Mouse (Mus musculus): ENCODE results near the gene Asrgl1. TPM values are rescaled to one million over a fixed set of nuclear protein-coding genes. Genes with fewer than 3 reads are reported as not detected.
"Not testable (repeated sequence)": the region's sequence is repeated elsewhere in the genome, so short reads cannot be mapped to it uniquely, and the experiment has no call there.

Gene Asrgl1
- 22.7 and 25.3 TPM in 2 replicates for polyA plus RNA-seq (2014; fragmentation: Nextera tagmentation; extraction: Ambion mirVana)

GRCm38 (mm10) chr19:9135512-9136331, at the start of gene Asrgl1:
TSS of gene Asrgl1 (minus strand) at chr19:9135636.
- no peaks in the 10 kb centered on the region for H3K27me3 ChIP-seq (ENCODE audit: control insufficient read depth, insufficient read depth, low read length)
- H3K27ac ChIP-seq (ENCODE audit: low read depth, low read length), result no peak within 1 kb of the TSS
- DNase-seq (ENCODE audit: low spot score) (peak; percentile 95), ATAC-seq (replicated peaks; ENCODE audit: low FRiP score) (peak; percentile 98)
- 12% methylated on average over 31 of the region's 31 CpGs for WGBS
- peaks cover 5% of the 10 kb centered on the region; the same call in 1 of the 2 replicates for H3K4me1 ChIP-seq (replicated peaks; ENCODE audit: control insufficient read depth, insufficient read depth, low read length)
- H3K4me3 ChIP-seq (ENCODE audit: low read depth, low read length), result peak within 1 kb of the TSS; percentile 65
- H3K36me3 ChIP-seq (ENCODE audit: control insufficient read depth, insufficient read depth, low read length), result no peaks in the 10 kb centered on the region
- peak within 1 kb of the TSS; percentile 76 for H3K9ac ChIP-seq (ENCODE audit: low read length)
- H3K4me2 ChIP-seq (ENCODE audit: low read depth, low read length, severe bottlenecking), result peak within 1 kb of the TSS; percentile 87
- H3K9me3 ChIP-seq (ENCODE audit: control insufficient read depth, low read length), result no peaks in the 10 kb centered on the region

DNA sequence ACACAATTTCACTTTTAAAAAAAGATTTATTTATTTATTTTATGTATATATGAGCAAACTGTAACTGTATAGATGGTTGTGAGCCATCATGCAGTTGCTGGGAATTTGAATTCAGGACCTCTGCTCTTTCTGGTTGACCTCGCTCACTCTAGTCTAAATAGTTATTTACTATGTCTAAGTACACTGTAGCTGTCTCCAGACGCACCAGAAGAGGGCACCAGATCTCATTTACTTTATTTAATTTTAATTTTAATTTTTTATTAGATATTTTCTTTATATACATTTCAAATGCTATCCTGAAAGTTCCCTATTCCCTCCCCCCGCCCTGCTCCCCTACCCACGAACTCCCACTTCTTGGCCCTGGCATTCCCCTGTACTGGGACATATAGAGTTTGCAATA, 10.8 kb upstream of the Asrgl1 start:
- 71% methylated on average over 4 of the region's 4 CpGs for WGBS
- Histone ChIP-seq H3K9ac (ENCODE audit: low read length) (no peak overlapping the region), H3K4me1 (replicated peaks; ENCODE audit: control insufficient read depth, insufficient read depth, low read length) (no peaks in the 10 kb centered on the region), H3K27me3 (ENCODE audit: control insufficient read depth, insufficient read depth, low read length) (no peaks in the 10 kb centered on the region), H3K9me3 (ENCODE audit: control insufficient read depth, low read length) (no peaks in the 10 kb centered on the region), H3K27ac (ENCODE audit: low read depth, low read length) (no peak overlapping the region), H3K4me3 (ENCODE audit: low read depth, low read length) (no peak overlapping the region), H3K36me3 (ENCODE audit: control insufficient read depth, insufficient read depth, low read length) (no peaks in the 10 kb centered on the region), H3K4me2 (ENCODE audit: low read depth, low read length, severe bottlenecking) (no peak overlapping the region)
- no peak for DNase-seq (ENCODE audit: low spot score)
- ATAC-seq (replicated peaks; ENCODE audit: low FRiP score), result no peak

DNA sequence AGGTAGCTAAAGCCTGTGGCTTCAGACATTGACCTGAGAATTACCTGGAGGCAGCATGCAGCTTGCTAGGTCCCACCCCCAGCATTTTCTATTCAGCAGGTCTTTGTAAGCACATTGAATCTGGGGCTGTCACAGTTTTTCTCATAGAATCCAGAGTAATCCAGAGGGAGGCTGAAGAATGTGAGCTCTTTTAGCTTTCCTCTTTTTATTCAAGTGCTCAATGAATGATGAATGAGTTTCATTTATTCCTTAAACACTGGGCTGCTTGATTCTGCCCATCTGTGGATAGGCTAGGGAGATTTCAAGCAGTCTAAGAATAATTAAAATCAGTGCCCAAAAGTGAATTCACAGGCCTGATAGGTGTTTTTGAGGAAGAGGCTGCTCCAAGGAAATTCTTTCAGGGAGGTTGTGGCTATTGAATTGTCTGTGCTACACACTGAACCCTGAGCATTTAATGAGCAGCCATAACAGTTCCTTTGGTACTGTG, 8.2 kb upstream of the Asrgl1 start:
- DNase-seq (ENCODE audit: low spot score) (no peak), ATAC-seq (replicated peaks; ENCODE audit: low FRiP score) (peak; percentile 80)
- H3K4me2 ChIP-seq (ENCODE audit: low read depth, low read length, severe bottlenecking), result no peak overlapping the region
- no peaks in the 10 kb centered on the region for H3K27me3 ChIP-seq (ENCODE audit: control insufficient read depth, insufficient read depth, low read length)
- peak overlapping the region; percentile 55; the same call in 1 of the 2 replicates for H3K27ac ChIP-seq (ENCODE audit: low read depth, low read length)
- H3K36me3 ChIP-seq (ENCODE audit: control insufficient read depth, insufficient read depth, low read length), result no peaks in the 10 kb centered on the region
- H3K9me3 ChIP-seq (ENCODE audit: control insufficient read depth, low read length), result no peaks in the 10 kb centered on the region
- H3K4me3 ChIP-seq (ENCODE audit: low read depth, low read length), result no peak overlapping the region
- no peaks in the 10 kb centered on the region for H3K4me1 ChIP-seq (replicated peaks; ENCODE audit: control insufficient read depth, insufficient read depth, low read length)
- no peak overlapping the region for H3K9ac ChIP-seq (ENCODE audit: low read length)

DNA sequence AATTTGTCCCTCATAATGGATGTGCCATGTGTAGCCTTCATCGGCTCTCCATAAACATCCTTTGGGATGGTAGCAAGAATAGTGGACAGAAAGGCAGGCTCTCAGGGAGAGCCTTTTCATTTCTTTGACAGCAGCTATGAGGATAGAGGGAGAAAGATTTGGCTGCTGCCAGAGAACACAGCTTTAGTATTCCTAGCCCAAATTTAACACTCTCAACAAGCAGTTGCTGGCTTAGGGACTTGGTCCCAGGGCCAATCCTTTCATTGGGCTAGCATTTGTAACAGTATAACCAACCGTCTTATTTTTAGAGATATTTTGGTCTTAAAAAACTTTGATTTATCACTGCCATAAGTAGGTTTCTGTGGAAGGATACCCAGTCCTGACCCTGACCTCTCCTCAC, 7.8 kb upstream of the Asrgl1 start:
- Histone ChIP-seq H3K4me1 (replicated peaks; ENCODE audit: control insufficient read depth, insufficient read depth, low read length) (no peaks in the 10 kb centered on the region), H3K36me3 (ENCODE audit: control insufficient read depth, insufficient read depth, low read length) (no peaks in the 10 kb centered on the region), H3K27ac (ENCODE audit: low read depth, low read length) (peak overlapping the region; percentile 55; the same call in 1 of the 2 replicates), H3K4me3 (ENCODE audit: low read depth, low read length) (no peak overlapping the region), H3K27me3 (ENCODE audit: control insufficient read depth, insufficient read depth, low read length) (no peaks in the 10 kb centered on the region), H3K9me3 (ENCODE audit: control insufficient read depth, low read length) (no peaks in the 10 kb centered on the region), H3K4me2 (ENCODE audit: low read depth, low read length, severe bottlenecking) (no peak overlapping the region), H3K9ac (ENCODE audit: low read length) (no peak overlapping the region)
- DNase-seq (ENCODE audit: low spot score), result no peak
- ATAC-seq (replicated peaks; ENCODE audit: low FRiP score), result no peak; the same call in 1 of the 2 replicates
- 83% methylated on average over 2 of the region's 2 CpGs for WGBS

- H3K4me3 ChIP-seq (ENCODE audit: low read depth, low read length); H3K9me3 ChIP-seq (ENCODE audit: control insufficient read depth, low read length); H3K4me2 ChIP-seq (ENCODE audit: low read depth, low read length, severe bottlenecking); H3K36me3 ChIP-seq (ENCODE audit: control insufficient read depth, insufficient read depth, low read length); H3K9ac ChIP-seq (ENCODE audit: low read length); ATAC-seq (replicated peaks; ENCODE audit: low FRiP score); DNase-seq (ENCODE audit: low spot score); H3K4me1 ChIP-seq (replicated peaks; ENCODE audit: control insufficient read depth, insufficient read depth, low read length); H3K27me3 ChIP-seq (ENCODE audit: control insufficient read depth, insufficient read depth, low read length); H3K27ac ChIP-seq (ENCODE audit: low read depth, low read length): not testable (repeated sequence)
- WGBS, result 88% methylated on average over 1 of the region's 1 CpGs
These were observed 4.9 kb upstream of the Asrgl1 start for GRCm38 (mm10) chr19:9140361-9140760.

DNA sequence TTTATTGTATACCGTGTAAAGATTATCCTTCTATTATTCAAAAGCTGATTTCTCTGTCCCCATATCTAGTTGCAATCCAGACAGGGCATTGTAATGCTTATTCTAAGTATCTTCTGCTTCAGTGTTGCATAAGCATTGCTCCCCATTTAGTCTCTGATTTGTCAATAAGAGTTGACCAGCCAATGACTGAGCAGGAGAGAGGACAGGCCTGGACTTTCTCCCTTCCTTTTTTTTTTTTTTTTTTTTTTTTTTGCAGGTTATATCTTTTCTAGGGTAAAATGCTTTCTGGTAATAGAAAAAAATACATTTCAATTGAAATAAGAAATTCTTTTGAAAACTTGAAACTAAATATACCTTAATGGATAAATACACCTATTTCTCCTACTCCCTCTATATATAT, 1.7 kb upstream of the Asrgl1 start:
- Histone ChIP-seq H3K4me3 (ENCODE audit: low read depth, low read length) (no peak overlapping the region), H3K27ac (ENCODE audit: low read depth, low read length) (no peak overlapping the region), H3K4me1 (replicated peaks; ENCODE audit: control insufficient read depth, insufficient read depth, low read length) (peaks cover 5% of the 10 kb centered on the region; the same call in 1 of the 2 replicates), H3K4me2 (ENCODE audit: low read depth, low read length, severe bottlenecking) (no peak overlapping the region), H3K9ac (ENCODE audit: low read length) (no peak overlapping the region), H3K27me3 (ENCODE audit: control insufficient read depth, insufficient read depth, low read length) (no peaks in the 10 kb centered on the region), H3K9me3 (ENCODE audit: control insufficient read depth, low read length) (no peaks in the 10 kb centered on the region), H3K36me3 (ENCODE audit: control insufficient read depth, insufficient read depth, low read length) (no peaks in the 10 kb centered on the region)
- 85% methylated on average over 1 of the region's 1 CpGs for WGBS
- ATAC-seq (replicated peaks; ENCODE audit: low FRiP score), result no peak
- DNase-seq (ENCODE audit: low spot score), result no peak

DNA sequence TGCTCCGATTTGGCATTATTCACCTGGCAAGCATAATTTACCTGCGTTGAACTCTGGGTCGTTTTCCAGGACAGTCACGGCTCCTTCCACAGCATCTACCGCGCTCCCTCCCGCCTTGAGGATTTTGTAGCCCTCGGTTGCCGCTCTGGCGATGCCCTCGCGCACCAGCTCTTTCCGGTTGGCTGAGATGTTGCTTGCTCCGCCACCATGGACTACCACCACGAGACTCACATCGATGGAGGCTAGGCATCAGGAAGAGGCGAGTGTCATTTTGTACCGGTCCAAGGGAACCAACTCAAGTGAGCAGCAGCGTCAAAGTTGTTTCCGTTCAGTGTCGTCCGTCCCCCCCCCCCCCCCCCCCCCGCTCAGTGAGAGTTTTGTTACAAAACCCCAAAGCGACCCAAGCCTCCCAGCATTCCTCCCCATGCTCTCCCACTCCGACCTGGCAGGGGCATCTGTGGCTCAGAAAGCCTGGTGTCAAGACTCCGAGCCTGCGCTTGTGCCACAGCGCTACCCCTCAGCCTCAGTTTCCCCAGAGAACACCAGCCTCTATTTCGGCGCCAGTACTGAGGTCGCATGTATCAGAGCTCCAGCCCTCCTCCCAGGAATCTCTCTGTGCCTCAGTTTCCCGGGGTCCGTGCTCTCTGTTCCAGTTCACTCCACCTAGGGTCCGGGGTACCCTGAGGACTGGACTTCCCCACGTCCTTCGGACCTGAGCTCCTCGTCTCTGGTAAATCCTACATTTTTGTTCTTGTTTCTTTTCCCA, 507 bp downstream of the Asrgl1 start:
- peak overlapping the region; percentile 76 for H3K9ac ChIP-seq (ENCODE audit: low read length)
- no peak overlapping the region for H3K27ac ChIP-seq (ENCODE audit: low read depth, low read length)
- H3K36me3 ChIP-seq (ENCODE audit: control insufficient read depth, insufficient read depth, low read length), result no peaks in the 10 kb centered on the region
- no peaks in the 10 kb centered on the region for H3K27me3 ChIP-seq (ENCODE audit: control insufficient read depth, insufficient read depth, low read length)
- peak overlapping the region; percentile 87 for H3K4me2 ChIP-seq (ENCODE audit: low read depth, low read length, severe bottlenecking)
- peaks cover 5% of the 10 kb centered on the region; the same call in 1 of the 2 replicates for H3K4me1 ChIP-seq (replicated peaks; ENCODE audit: control insufficient read depth, insufficient read depth, low read length)
- DNase-seq (ENCODE audit: low spot score), result peak; percentile 62
- H3K9me3 ChIP-seq (ENCODE audit: control insufficient read depth, low read length), result no peaks in the 10 kb centered on the region
- peak; percentile 86 for ATAC-seq (replicated peaks; ENCODE audit: low FRiP score)
- H3K4me3 ChIP-seq (ENCODE audit: low read depth, low read length), result peak overlapping the region; percentile 65
- 1% methylated on average over 35 of the region's 37 CpGs for WGBS

- no peak for DNase-seq (ENCODE audit: low spot score)
- no peaks in the 10 kb centered on the region for H3K36me3 ChIP-seq (ENCODE audit: control insufficient read depth, insufficient read depth, low read length)
- no peaks in the 10 kb centered on the region for H3K9me3 ChIP-seq (ENCODE audit: control insufficient read depth, low read length)
- H3K27me3 ChIP-seq (ENCODE audit: control insufficient read depth, insufficient read depth, low read length), result no peaks in the 10 kb centered on the region
- no peak overlapping the region for H3K4me3 ChIP-seq (ENCODE audit: low read depth, low read length)
- WGBS, result 96% methylated on average over 1 of the region's 1 CpGs
- H3K4me2 ChIP-seq (ENCODE audit: low read depth, low read length, severe bottlenecking), result no peak overlapping the region
- H3K9ac ChIP-seq (ENCODE audit: low read length), result no peak overlapping the region
- no peak overlapping the region for H3K27ac ChIP-seq (ENCODE audit: low read depth, low read length)
- peaks cover 5% of the 10 kb centered on the region; the same call in 1 of the 2 replicates for H3K4me1 ChIP-seq (replicated peaks; ENCODE audit: control insufficient read depth, insufficient read depth, low read length)
- no peak for ATAC-seq (replicated peaks; ENCODE audit: low FRiP score)
These were observed 5.4 kb downstream of the Asrgl1 start for GRCm38 (mm10) chr19:9129996-9130395.

Measured in forebrain, embryonic 11.5 days (tissue).